Mouse (Mus musculus) heart, embryonic 11.5 days (tissue): ENCODE results near the gene Gramd4. TPM values are rescaled to one million over a fixed set of nuclear protein-coding genes. Genes with fewer than 3 reads are reported as not detected.
"Not testable (repeated sequence)": the region's sequence is repeated elsewhere in the genome, so short reads cannot be mapped to it uniquely, and the experiment has no call there.

ENCODE experiments used
- ATAC-seq: fragments of 200-750 bp; cut with Nextera tagmentation; replicated peaks from 2 replicates; pipeline ENCODE4 v1.8.0; 2017; ENCODE audit warnings: moderate library complexity; ENCODE audit not compliant: insufficient number of reproducible peaks, low FRiP score, low TSS enrichment
- H3K27ac ChIP-seq: fragments of 300-500 bp; sonication (generic); 2 replicates; pipeline ENCODE4 v1.5.1; 2014; ENCODE audit warnings: mild to moderate bottlenecking, low read depth, low read length
- H3K27me3 ChIP-seq: fragments of 300-500 bp; sonication (generic); 2 replicates; pipeline ENCODE4 v1.6.1; 2014; ENCODE audit warnings: mild to moderate bottlenecking, low read length, mixed read lengths; ENCODE audit not compliant: control insufficient read depth, insufficient read depth
- H3K36me3 ChIP-seq: fragments of 300-500 bp; sonication (generic); 2 replicates; pipeline ENCODE4 v1.6.1; 2014; ENCODE audit warnings: mild to moderate bottlenecking, low read length, moderate library complexity, mixed read lengths; ENCODE audit not compliant: control insufficient read depth, insufficient read depth
- H3K4me1 ChIP-seq: fragments of 300-500 bp; sonication (generic); 2 replicates; pipeline ENCODE4 v1.6.1; 2014; ENCODE audit warnings: low read length; ENCODE audit not compliant: control insufficient read depth, insufficient read depth
- H3K4me2 ChIP-seq: fragments of 300-500 bp; sonication (generic); 2 replicates; pipeline ENCODE4 v1.6.1; 2014; ENCODE audit warnings: mild to moderate bottlenecking, moderate library complexity
- H3K4me3 ChIP-seq: fragments of 300-500 bp; sonication (generic); 2 replicates; pipeline ENCODE4 v1.5.1; 2014; ENCODE audit warnings: low read depth, low read length
- H3K9ac ChIP-seq: fragments of 300-500 bp; sonication (generic); 2 replicates; pipeline ENCODE4 v1.6.1; 2014; ENCODE audit warnings: mild to moderate bottlenecking, low read depth, low read length, moderate library complexity
- H3K9me3 ChIP-seq: fragments of 300-500 bp; sonication (generic); replicated peaks from 2 replicates; pipeline ENCODE4 v1.6.1; 2016; ENCODE audit warnings: low read length; ENCODE audit not compliant: control insufficient read depth
- WGBS: fragments of 180-500 bp; shearing (Covaris S2); extraction: QIAGEN DNeasy Blood & Tissue Kit; methylation state at CpG from one replicate; pipeline ENCODE4 v1.1.7; 2014; ENCODE audit not compliant: insufficient replicate concordance; 5-methylcytosine and 5-hydroxymethylcytosine counted together
- polyA plus RNA-seq: library from polyadenylated mRNA; unstranded; fragments of >200 nt; fragmentation: Nextera tagmentation; extraction: Ambion mirVana; gene quantifications from 2 replicates; pipeline ENCODE4 v1.2.1, GENCODE M21; 2014

Gramd4 gene
- polyA plus RNA-seq, 1 experiment from 2014 or later: 4.9 TPM

DNA sequence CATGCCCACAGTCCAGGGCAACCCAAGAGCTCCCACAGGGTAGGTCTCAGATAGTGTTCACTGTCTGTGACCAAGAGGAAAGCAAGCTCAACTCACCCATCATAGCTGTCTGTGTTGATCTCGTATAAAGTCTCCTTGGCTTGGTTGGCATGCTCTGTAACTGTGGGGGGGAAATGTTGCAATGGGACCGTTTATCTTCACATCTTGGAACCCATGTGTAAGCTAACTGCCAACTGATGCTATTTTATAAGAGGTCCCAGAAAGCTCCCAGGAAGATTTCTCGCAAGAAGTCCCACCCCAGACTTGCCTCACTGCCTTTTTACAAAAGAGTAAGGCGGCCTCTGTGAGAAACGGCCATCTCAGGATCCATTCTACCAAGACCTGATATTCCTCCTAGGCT, 99.0 kb downstream of the Gramd4 start:
- Histone ChIP-seq H3K27me3 (no peaks in the 10 kb centered on the region), H3K9ac (no peak overlapping the region), H3K9me3 (no peaks in the 10 kb centered on the region), H3K4me2 (no peak overlapping the region), H3K27ac (no peak overlapping the region), H3K4me3 (no peak overlapping the region), H3K4me1 (0 out of 2 replicates have a peak, but pooled peaks cover 6% of the 10 kb centered on the region), H3K36me3 (peaks cover 10% of the 10 kb centered on the region; the same call in 1 of the 2 replicates)
- ATAC-seq: no peak
- WGBS: 77% methylated on average over 5 of the region's 5 CpGs

DNA sequence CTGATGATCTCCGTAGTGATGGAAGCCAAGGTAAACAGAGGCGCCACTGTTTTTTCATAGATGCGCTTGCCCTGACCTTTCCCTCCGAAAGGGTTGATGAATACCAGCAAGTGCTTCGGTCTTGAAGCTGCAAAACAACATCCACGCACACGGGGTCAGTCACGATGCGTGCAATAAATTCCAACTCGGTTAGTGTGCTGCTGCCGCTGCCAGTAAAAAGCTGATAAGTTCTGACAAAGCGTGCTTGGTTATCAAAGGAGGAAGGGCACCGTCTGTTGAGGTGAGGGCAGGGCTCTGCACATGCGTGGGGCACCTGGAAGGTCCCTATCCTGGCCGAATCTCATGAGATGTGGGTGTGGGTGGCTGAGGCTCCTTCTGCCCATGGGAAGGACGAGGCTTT, 101.6 kb downstream of the Gramd4 start:
- no peak overlapping the region for H3K27ac ChIP-seq
- H3K27me3 ChIP-seq: no peaks in the 10 kb centered on the region
- H3K9ac ChIP-seq: no peak overlapping the region
- 55% methylated on average over 16 of the region's 16 CpGs for WGBS
- peaks cover 10% of the 10 kb centered on the region for H3K36me3 ChIP-seq
- no peaks in the 10 kb centered on the region for H3K9me3 ChIP-seq
- H3K4me3 ChIP-seq: no peak overlapping the region
- 0 out of 2 replicates have a peak, but pooled peaks cover 6% of the 10 kb centered on the region for H3K4me1 ChIP-seq
- no peak for ATAC-seq
- H3K4me2 ChIP-seq: no peak overlapping the region

DNA sequence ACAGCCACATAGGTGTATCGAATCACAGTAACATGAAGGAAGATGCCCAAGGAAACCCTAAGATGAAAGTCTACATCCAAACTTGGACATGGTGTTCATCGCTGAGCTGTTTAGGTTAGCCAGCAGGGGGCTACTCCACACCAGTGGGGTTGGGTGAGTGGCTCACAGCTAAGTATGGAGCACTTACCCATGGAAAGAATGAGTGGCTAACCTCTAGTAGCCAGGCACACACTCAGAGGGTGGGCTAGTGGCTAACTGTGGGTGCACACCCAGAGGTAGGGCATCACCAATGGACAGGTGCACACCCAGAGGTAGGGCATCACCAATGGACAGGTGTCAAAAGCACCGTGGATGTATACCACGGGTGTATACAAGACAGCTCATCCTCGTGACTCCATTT, 102.2 kb downstream of the Gramd4 start:
- no peak for ATAC-seq
- Histone ChIP-seq H3K4me2 (no peak overlapping the region), H3K9me3 (no peaks in the 10 kb centered on the region), H3K36me3 (peaks cover 10% of the 10 kb centered on the region), H3K27me3 (no peaks in the 10 kb centered on the region), H3K27ac (no peak overlapping the region), H3K4me1 (0 out of 2 replicates have a peak, but pooled peaks cover 6% of the 10 kb centered on the region), H3K4me3 (no peak overlapping the region), H3K9ac (no peak overlapping the region)
- 81% methylated on average over 5 of the region's 5 CpGs for WGBS

DNA sequence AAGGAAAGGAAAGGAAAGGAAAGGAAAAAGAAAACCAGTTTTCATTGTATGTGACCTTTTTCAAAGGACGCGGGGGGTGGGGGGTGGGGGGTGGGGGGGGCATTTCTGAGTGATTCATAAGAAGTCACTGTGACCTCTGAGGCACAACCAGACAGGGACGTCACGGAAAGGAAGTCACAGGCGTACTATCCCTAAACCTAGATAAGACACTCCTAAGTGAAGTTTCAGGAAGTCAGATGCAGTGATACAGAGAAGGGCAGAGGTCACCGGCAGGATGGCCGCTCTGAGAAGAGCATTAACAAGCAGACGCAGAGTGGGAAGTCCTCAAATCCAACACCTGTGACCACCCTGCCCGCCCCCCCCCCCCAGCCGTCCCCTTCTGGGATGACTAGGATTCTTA, 103.4 kb downstream of the Gramd4 start:
- Histone ChIP-seq H3K9me3 (no peaks in the 10 kb centered on the region), H3K4me3 (no peak overlapping the region), H3K36me3 (peaks cover 8% of the 10 kb centered on the region), H3K27ac (no peak overlapping the region), H3K4me1 (0 out of 2 replicates have a peak, but pooled peaks cover 6% of the 10 kb centered on the region), H3K4me2 (no peak overlapping the region), H3K27me3 (no peaks in the 10 kb centered on the region), H3K9ac (no peak overlapping the region)
- ATAC-seq: no peak
- 39% methylated on average over 10 of the region's 10 CpGs for WGBS

DNA sequence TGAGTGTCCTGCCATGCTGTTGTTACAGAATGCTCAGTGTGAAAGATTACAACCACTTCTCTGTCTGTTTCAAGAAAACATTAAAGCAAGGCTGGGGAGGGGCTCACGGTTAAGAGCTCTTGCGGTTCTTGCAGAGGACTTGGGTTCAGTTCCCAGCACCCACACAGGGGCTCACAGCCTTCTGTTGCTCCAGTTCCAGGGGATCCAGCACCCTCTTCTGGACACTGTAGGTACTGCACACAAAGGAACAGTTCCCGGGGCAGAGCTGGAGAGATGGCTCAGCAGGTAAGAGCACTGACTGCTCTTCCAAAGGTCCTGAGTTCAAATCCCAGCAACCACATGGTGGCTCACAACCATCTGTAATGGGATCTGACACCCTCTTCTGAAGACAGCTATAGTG, 104.3 kb downstream of the Gramd4 start:
- H3K9ac ChIP-seq, H3K4me2 ChIP-seq, H3K27ac ChIP-seq, H3K4me3 ChIP-seq, H3K4me1 ChIP-seq, H3K36me3 ChIP-seq, ATAC-seq, H3K27me3 ChIP-seq, H3K9me3 ChIP-seq: not testable (repeated sequence)
- 92% methylated on average over 3 of the region's 3 CpGs for WGBS

DNA sequence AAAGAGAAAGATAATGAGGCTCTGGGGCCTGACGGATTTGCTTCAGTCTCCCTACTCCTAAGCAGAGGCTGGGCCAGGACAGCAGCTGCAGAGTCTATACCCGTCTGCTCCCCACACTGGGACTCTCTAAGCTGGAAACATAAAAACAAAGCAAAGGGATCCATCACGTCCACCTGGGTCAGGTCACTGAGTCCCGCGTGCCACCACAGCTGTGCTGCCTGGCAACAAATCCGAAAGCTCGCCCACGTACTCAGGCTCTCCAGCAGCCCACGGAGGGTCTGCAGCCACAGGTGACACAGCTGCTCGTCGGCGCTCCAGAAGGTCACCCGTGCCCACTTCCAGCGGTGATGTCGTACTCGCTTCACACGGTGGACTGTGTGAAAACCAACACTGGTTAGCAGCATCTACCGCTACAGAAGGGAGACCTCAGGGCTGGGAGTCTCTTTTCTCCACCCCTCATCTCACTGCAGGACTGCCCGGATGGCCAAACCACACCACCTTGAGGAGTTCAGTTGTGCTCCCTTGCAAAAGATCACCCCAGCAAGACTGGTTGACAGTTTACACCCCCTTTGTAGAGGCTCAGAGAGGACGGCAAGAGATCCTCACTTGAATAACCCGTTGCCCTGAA, 107.3 kb downstream of the Gramd4 start:
- H3K9ac ChIP-seq: no peak overlapping the region
- H3K4me2 ChIP-seq: no peak overlapping the region
- no peak overlapping the region for H3K27ac ChIP-seq
- no peaks in the 10 kb centered on the region for H3K27me3 ChIP-seq
- no peak for ATAC-seq
- no peaks in the 10 kb centered on the region for H3K9me3 ChIP-seq
- 78% methylated on average over 21 of the region's 21 CpGs for WGBS
- H3K4me1 ChIP-seq: peaks cover 20% of the 10 kb centered on the region
- no peak overlapping the region for H3K4me3 ChIP-seq
- peaks cover 4% of the 10 kb centered on the region for H3K36me3 ChIP-seq

DNA sequence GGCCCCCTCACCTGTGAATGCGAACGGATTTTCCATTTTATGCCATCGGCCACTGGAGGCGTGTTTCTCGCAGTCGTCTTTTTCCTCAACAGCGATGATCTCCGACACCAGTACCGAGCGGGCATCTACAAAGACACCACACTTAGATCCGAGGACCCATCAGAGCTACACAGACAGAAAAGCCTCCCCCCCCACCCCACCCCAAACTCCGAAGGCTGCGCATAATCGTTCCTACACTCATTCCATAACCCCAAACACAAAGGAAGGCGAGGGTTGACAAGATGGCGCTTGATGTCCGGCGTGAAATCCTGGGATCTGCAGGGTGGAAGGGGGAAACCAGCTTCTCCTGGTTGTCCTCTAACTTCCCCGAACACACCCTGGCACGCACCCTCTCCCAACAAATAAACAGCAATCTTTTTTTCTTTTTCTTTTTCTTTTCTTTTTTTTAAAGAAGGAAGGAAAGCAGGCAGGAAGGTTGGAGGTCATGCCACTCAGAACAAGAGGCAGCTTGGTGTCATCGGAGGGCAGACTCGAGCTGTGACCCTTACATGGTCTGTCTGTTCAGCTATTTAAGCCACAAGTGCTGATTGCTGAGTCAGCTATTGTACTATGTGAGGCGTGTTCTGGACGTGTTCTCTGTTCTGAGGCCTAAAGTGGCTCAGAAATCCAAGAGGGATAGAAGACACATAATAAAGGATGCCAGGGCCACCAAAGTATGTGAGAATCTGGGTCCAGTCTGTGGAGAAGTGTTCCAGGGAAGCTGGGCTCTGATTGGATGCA, 108.5 kb downstream of the Gramd4 start:
- Histone ChIP-seq H3K36me3 (peaks cover 4% of the 10 kb centered on the region), H3K27me3 (no peaks in the 10 kb centered on the region), H3K9ac (no peak overlapping the region), H3K4me3 (no peak overlapping the region), H3K4me1 (peaks cover 27% of the 10 kb centered on the region), H3K27ac (no peak overlapping the region), H3K9me3 (no peaks in the 10 kb centered on the region), H3K4me2 (no peak overlapping the region)
- ATAC-seq: no peak
- 85% methylated on average over 24 of the region's 24 CpGs for WGBS

DNA sequence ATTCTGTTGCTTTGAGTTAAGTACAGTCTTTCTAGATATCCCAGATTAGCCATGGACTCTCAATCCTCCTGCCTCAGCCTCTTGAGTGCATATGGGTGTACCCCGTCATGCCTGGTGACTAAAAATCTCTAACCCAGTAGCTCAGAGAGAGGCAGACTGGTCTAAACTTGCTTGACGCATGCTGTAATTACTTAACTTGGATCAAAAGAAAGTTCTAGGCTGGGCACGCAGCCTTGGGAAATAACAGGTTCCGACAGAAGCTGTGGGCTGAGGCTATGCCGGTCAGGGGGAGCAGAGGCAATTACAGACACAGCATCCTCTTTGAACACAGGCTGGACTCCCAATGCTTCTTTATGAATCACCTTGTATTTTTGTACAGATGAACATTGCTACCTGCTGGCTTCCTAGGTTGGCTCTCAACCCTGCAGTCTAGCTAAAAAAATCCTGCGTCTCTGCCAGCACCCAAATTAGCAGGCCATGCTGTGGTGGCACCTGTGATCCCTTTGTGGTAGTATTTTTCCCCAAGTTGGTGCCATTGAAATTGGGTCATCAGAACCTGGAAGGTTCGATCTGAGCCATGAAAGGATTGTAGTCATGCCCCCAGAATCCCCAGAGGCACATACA, 109.6 kb downstream of the Gramd4 start:
- H3K36me3 ChIP-seq: no peaks in the 10 kb centered on the region
- H3K4me3 ChIP-seq: no peak overlapping the region
- H3K4me2 ChIP-seq: no peak overlapping the region
- no peaks in the 10 kb centered on the region for H3K27me3 ChIP-seq
- H3K9ac ChIP-seq: no peak overlapping the region
- no peak for ATAC-seq
- 87% methylated on average over 7 of the region's 7 CpGs for WGBS
- no peaks in the 10 kb centered on the region for H3K9me3 ChIP-seq
- peaks cover 31% of the 10 kb centered on the region for H3K4me1 ChIP-seq
- H3K27ac ChIP-seq: no peak overlapping the region
